Mouse (Mus musculus) embryonic facial prominence, embryonic 14.5 days (tissue): ENCODE measurements around the gene Rgr. TPM values are rescaled to one million over a fixed set of nuclear protein-coding genes. Genes with fewer than 3 reads are reported as not detected.
"Not testable (repeated sequence)": the region's sequence is repeated elsewhere in the genome, so short reads cannot be mapped to it uniquely, and the experiment has no call there.

ENCODE experiments used
- ATAC-seq: fragments of 200-750 bp; cut with Nextera tagmentation; 2 replicates; pipeline ENCODE4 v1.8.0; 2017; ENCODE audit warnings: low read depth, moderate number of reproducible peaks, moderate TSS enrichment
- DNase-seq: peaks from one replicate; pipeline ENCODE4 v3.0.0-alpha.2; 2015; ENCODE audit warnings: low spot score
- H3K27ac ChIP-seq: fragments of 300-500 bp; sonication (generic); replicated peaks from 2 replicates; pipeline ENCODE4 v1.5.1; 2014; ENCODE audit warnings: low read depth, mild to moderate bottlenecking, low read length, moderate library complexity
- H3K27me3 ChIP-seq: fragments of 300-500 bp; sonication (generic); replicated peaks from 2 replicates; pipeline ENCODE4 v1.6.1; 2014; ENCODE audit warnings: low read length; ENCODE audit not compliant: control insufficient read depth, insufficient read depth
- H3K36me3 ChIP-seq: fragments of 300-500 bp; sonication (generic); 2 replicates; pipeline ENCODE4 v1.6.1; 2014; ENCODE audit warnings: low read length, mixed read lengths; ENCODE audit not compliant: control insufficient read depth, insufficient read depth
- H3K4me1 ChIP-seq: fragments of 300-500 bp; sonication (generic); 2 replicates; pipeline ENCODE4 v1.6.1; 2014; ENCODE audit warnings: antibody characterized with exemption, low read length; ENCODE audit not compliant: control insufficient read depth, insufficient read depth
- H3K4me2 ChIP-seq: fragments of 300-500 bp; sonication (generic); 2 replicates; pipeline ENCODE4 v1.6.1; 2014; ENCODE audit warnings: low read depth, mild to moderate bottlenecking, low read length, moderate library complexity, mixed read lengths
- H3K4me3 ChIP-seq: fragments of 300-500 bp; sonication (generic); 2 replicates; pipeline ENCODE4 v1.5.1; 2014; ENCODE audit warnings: low read depth, mild to moderate bottlenecking, low read length
- H3K9ac ChIP-seq: fragments of 300-500 bp; sonication (generic); 2 replicates; pipeline ENCODE4 v1.6.1; 2014; ENCODE audit warnings: low read depth, mild to moderate bottlenecking, low read length, moderate library complexity, mixed read lengths
- H3K9me3 ChIP-seq: fragments of 300-500 bp; sonication (generic); 2 replicates; pipeline ENCODE4 v1.6.1; 2016; ENCODE audit warnings: low read length; ENCODE audit not compliant: control insufficient read depth
- WGBS: fragments of 180-500 bp; shearing (Covaris S2); extraction: QIAGEN DNeasy Blood & Tissue Kit; methylation state at CpG from one replicate; pipeline ENCODE4 v1.1.7; 2014; 5-methylcytosine and 5-hydroxymethylcytosine counted together
- polyA plus RNA-seq: library from polyadenylated mRNA; unstranded; fragments of >200 nt; fragmentation: Nextera tagmentation; extraction: Ambion mirVana; gene quantifications from 2 replicates; pipeline ENCODE4 v1.2.1, GENCODE M21; 2014

Rgr gene
- polyA plus RNA-seq, 1 experiment from 2014 or later: 0.39 TPM

GRCm38 (mm10) chr14:37009686-37010085, 39.1 kb downstream of the Rgr start:
- H3K9me3 ChIP-seq: no peaks in the 10 kb centered on the region
- WGBS: 79% methylated on average over 2 of the region's 2 CpGs
- DNase-seq (no peak), ATAC-seq (no peak)
- no peak overlapping the region for H3K4me2 ChIP-seq
- H3K27ac ChIP-seq: no peak overlapping the region
- no peak overlapping the region for H3K9ac ChIP-seq
- no peaks in the 10 kb centered on the region for H3K4me1 ChIP-seq
- H3K36me3 ChIP-seq: no peaks in the 10 kb centered on the region
- no peaks in the 10 kb centered on the region for H3K27me3 ChIP-seq
- H3K4me3 ChIP-seq: no peak overlapping the region

- no peaks in the 10 kb centered on the region for H3K36me3 ChIP-seq
- H3K27me3 ChIP-seq: no peaks in the 10 kb centered on the region
- DNase-seq (no peak), ATAC-seq (no peak)
- H3K4me1 ChIP-seq: no peaks in the 10 kb centered on the region
- H3K9ac ChIP-seq: no peak overlapping the region
- WGBS: 68% methylated on average over 8 of the region's 8 CpGs
- no peak overlapping the region for H3K27ac ChIP-seq
- no peaks in the 10 kb centered on the region for H3K9me3 ChIP-seq
- no peak overlapping the region for H3K4me2 ChIP-seq
- H3K4me3 ChIP-seq: no peak overlapping the region
These were observed 42.3 kb downstream of the Rgr start for GRCm38 (mm10) chr14:37006489-37006888.

- H3K4me3 ChIP-seq: no peak overlapping the region
- no peaks in the 10 kb centered on the region for H3K27me3 ChIP-seq
These were observed 42.9 kb downstream of the Rgr start for GRCm38 (mm10) chr14:37005865-37006264.

GRCm38 (mm10) chr14:37003431-37004095, 45.2 kb downstream of the Rgr start:
- no peaks in the 10 kb centered on the region for H3K36me3 ChIP-seq
- no peak overlapping the region for H3K4me3 ChIP-seq
- H3K27me3 ChIP-seq: no peaks in the 10 kb centered on the region
- no peaks in the 10 kb centered on the region for H3K9me3 ChIP-seq
- no peak overlapping the region for H3K4me2 ChIP-seq
- H3K27ac ChIP-seq: no peak overlapping the region
- H3K9ac ChIP-seq: no peak overlapping the region
- WGBS: 66% methylated on average over 8 of the region's 8 CpGs
- H3K4me1 ChIP-seq: no peaks in the 10 kb centered on the region
- ATAC-seq: no peak
- no peak for DNase-seq

More at GRCm38 (mm10) chr14:37005865-37006264, 42.9 kb downstream of the Rgr start:
- ATAC-seq (peak; percentile 60; the same call in 1 of the 2 replicates), DNase-seq (peak; percentile 67)
- WGBS: 31% methylated on average over 3 of the region's 3 CpGs
- H3K27ac ChIP-seq: no peak overlapping the region
- no peak overlapping the region for H3K4me2 ChIP-seq
- H3K4me1 ChIP-seq: no peaks in the 10 kb centered on the region
- H3K36me3 ChIP-seq: no peaks in the 10 kb centered on the region
- no peaks in the 10 kb centered on the region for H3K9me3 ChIP-seq
- no peak overlapping the region for H3K9ac ChIP-seq

- no peak overlapping the region for H3K4me2 ChIP-seq
- WGBS: 59% methylated on average over 2 of the region's 2 CpGs
- DNase-seq (no peak), ATAC-seq (no peak)
- no peaks in the 10 kb centered on the region for H3K36me3 ChIP-seq
- no peaks in the 10 kb centered on the region for H3K27me3 ChIP-seq
- no peaks in the 10 kb centered on the region for H3K9me3 ChIP-seq
- no peak overlapping the region for H3K27ac ChIP-seq
- no peaks in the 10 kb centered on the region for H3K4me1 ChIP-seq
- no peak overlapping the region for H3K4me3 ChIP-seq
- H3K9ac ChIP-seq: no peak overlapping the region
These were observed 45.9 kb downstream of the Rgr start for GRCm38 (mm10) chr14:37002852-37003251.

GRCm38 (mm10) chr14:37000780-37001179, 48.0 kb downstream of the Rgr start:
- not testable (repeated sequence) for DNase-seq, H3K9ac ChIP-seq, H3K9me3 ChIP-seq, H3K4me1 ChIP-seq, H3K36me3 ChIP-seq, H3K27ac ChIP-seq, H3K27me3 ChIP-seq, H3K4me3 ChIP-seq, ATAC-seq, H3K4me2 ChIP-seq
- WGBS: 81% methylated on average over 6 of the region's 6 CpGs

- Histone ChIP-seq H3K27ac (no peak overlapping the region), H3K27me3 (no peaks in the 10 kb centered on the region), H3K36me3 (no peaks in the 10 kb centered on the region), H3K4me1 (no peaks in the 10 kb centered on the region), H3K9ac (no peak overlapping the region), H3K4me3 (no peak overlapping the region), H3K9me3 (no peaks in the 10 kb centered on the region), H3K4me2 (no peak overlapping the region)
- DNase-seq (no peak), ATAC-seq (no peak)
These were observed 59.0 kb downstream of the Rgr start for GRCm38 (mm10) chr14:36989784-36990183.

- Histone ChIP-seq H3K9ac (no peak overlapping the region), H3K9me3 (no peaks in the 10 kb centered on the region), H3K4me2 (no peak overlapping the region), H3K27ac (no peak overlapping the region), H3K27me3 (no peaks in the 10 kb centered on the region), H3K4me1 (no peaks in the 10 kb centered on the region), H3K4me3 (no peak overlapping the region), H3K36me3 (no peaks in the 10 kb centered on the region)
- DNase-seq (no peak), ATAC-seq (no peak)
- WGBS: 96% methylated on average over 3 of the region's 3 CpGs
These were observed 63.1 kb downstream of the Rgr start for GRCm38 (mm10) chr14:36985693-36986092.
